Mouse (Mus musculus) regulatory T cell (primary cell): ENCODE data around the gene Ssbp3.

Experiments
- in situ Hi-C: fragments of 300-600 bp; cut with MboI, MseI; formaldehyde crosslinking; loops from one replicate; pipeline ENCODE4 v1.15.1; 2025; ENCODE audit warnings: high pct_unique_total_duplicates

The Ssbp3 gene

GRCm38 (mm10) chr4:107048568-107049162 is 138.2 kb downstream of the Ssbp3 start:
- in situ Hi-C loops = no loop called here

- in situ Hi-C loops = loop anchor here (5.0 kb wide), 1 partner anchor 215 kb away; no protein-coding TSS in a partner anchor
Observed at GRCm38 (mm10) chr4:107051889-107052288, 141.4 kb downstream of the Ssbp3 start.

- in situ Hi-C loops = loop anchor here (5.0 kb wide), 1 partner anchor 216 kb away; no protein-coding TSS in a partner anchor
Observed at GRCm38 (mm10) chr4:107052962-107053553, 142.6 kb downstream of the Ssbp3 start.

GRCm38 (mm10) chr4:107056088-107056487 is 145.6 kb downstream of the Ssbp3 start:
- in situ Hi-C loops = no loop called here

GRCm38 (mm10) chr4:107058346-107058745 is 147.8 kb downstream of the Ssbp3 start:
- in situ Hi-C loops = no loop called here

- in situ Hi-C loops = no loop called here
Observed at GRCm38 (mm10) chr4:107058781-107059180, 148.3 kb downstream of the Ssbp3 start.

GRCm38 (mm10) chr4:107061560-107061959 is 151.1 kb downstream of the Ssbp3 start:
- in situ Hi-C loops = no loop called here

GRCm38 (mm10) chr4:107063214-107063613 is 152.7 kb downstream of the Ssbp3 start:
- in situ Hi-C loops = no loop called here

GRCm38 (mm10) chr4:107064394-107065098 is 154.0 kb downstream of the Ssbp3 start:
- in situ Hi-C loops = no loop called here

- in situ Hi-C loops = no loop called here
Observed at GRCm38 (mm10) chr4:107066252-107067124, 156.0 kb downstream of the Ssbp3 start, which contains the start of the genes Mrpl37 and Cyb5rl. Gene Mrpl37, minus strand, starts transcription at chr4:107066868. Gene Cyb5rl, plus strand, starts transcription at chr4:107066988.

- in situ Hi-C loops = no loop called here
Observed at GRCm38 (mm10) chr4:107067151-107067840, 156.8 kb downstream of the Ssbp3 start.

GRCm38 (mm10) chr4:107072343-107072742 is 161.8 kb downstream of the Ssbp3 start:
- in situ Hi-C loops = no loop called here

GRCm38 (mm10) chr4:107075456-107075855 is 165.0 kb downstream of the Ssbp3 start:
- in situ Hi-C loops = no loop called here

- in situ Hi-C loops = no loop called here
Observed at GRCm38 (mm10) chr4:107078894-107079293, 168.4 kb downstream of the Ssbp3 start.

- in situ Hi-C loops = no loop called here
Observed at GRCm38 (mm10) chr4:107079716-107080115, 169.2 kb downstream of the Ssbp3 start.

- in situ Hi-C loops = no loop called here
Observed at GRCm38 (mm10) chr4:107082185-107082584, 171.7 kb downstream of the Ssbp3 start.

- in situ Hi-C loops = no loop called here
Observed at GRCm38 (mm10) chr4:107083126-107083525, 172.6 kb downstream of the Ssbp3 start.

GRCm38 (mm10) chr4:107084343-107084742 is 173.8 kb downstream of the Ssbp3 start:
- in situ Hi-C loops = no loop called here

GRCm38 (mm10) chr4:107084858-107085257 is 174.4 kb downstream of the Ssbp3 start:
- in situ Hi-C loops = no loop called here

GRCm38 (mm10) chr4:107091696-107092095 is 181.2 kb downstream of the Ssbp3 start:
- in situ Hi-C loops = loop anchor here (5.0 kb wide), 1 partner anchor 66 kb away; no protein-coding TSS in a partner anchor
